Mouse (Mus musculus): ENCODE results near the gene Il4ra.

GRCm38 (mm10) chr7:125527186-125527585, 24.7 kb upstream of the Il4ra start:
- no peak for TF ChIP-seq CTCF (conservative IDR thresholded peaks at IDR 0.05 in 1 of 2, IDR thresholded peaks at IDR 0.05 in 1 of 2; ENCODE audit: low read depth in 2 of 2, low read length in 2 of 2)
- TF ChIP-seq TCF12 (IDR thresholded peaks at IDR 0.05; ENCODE audit: low read depth, low read length), result no peak
- no peak for TF ChIP-seq CHD2 (IDR thresholded peaks at IDR 0.05; ENCODE audit: low read length)
- no peak for TF ChIP-seq MAZ (IDR thresholded peaks at IDR 0.05; ENCODE audit: low read depth, low read length)
- no peak for TF ChIP-seq BHLHE40 (IDR thresholded peaks at IDR 0.05; ENCODE audit: low read depth, low read length)
- no peak for TF ChIP-seq POLR2A (IDR thresholded peaks at IDR 0.05; ENCODE audit: low read depth, low read length)
- TF ChIP-seq POLR2AphosphoS2 (IDR thresholded peaks at IDR 0.05; ENCODE audit: low read depth, low read length), result no peak
- no peak for TF ChIP-seq EP300 (IDR thresholded peaks at IDR 0.05; ENCODE audit: low read length)
- no peak for TF ChIP-seq TBP (conservative IDR thresholded peaks at IDR 0.05; ENCODE audit: low read depth, low read length)
- no peak for TF ChIP-seq JUND (conservative IDR thresholded peaks at IDR 0.05; ENCODE audit: low read depth, low read length)
- no peak for TF ChIP-seq ZMIZ1 (IDR thresholded peaks at IDR 0.05; ENCODE audit: low read depth, low read length)
- no peak for TF ChIP-seq KAT2A (IDR thresholded peaks at IDR 0.05; ENCODE audit: insufficient replicate concordance, low read length)
- TF ChIP-seq UBTF (IDR thresholded peaks at IDR 0.05; ENCODE audit: low read depth, low read length), result no peak
